Comparison of ENCODE assay signal across 19 mouse cellular contexts in genomic region chr2:108110140-108110539, GRCm38 (mm10).
A peak's percentile ranks its signal among the peaks of the same experiment; 100 is the strongest.
DNase-seq lines count a peak whose midpoint lies in the region; ATAC-seq and TF ChIP-seq lines count a peak whose summit lies in the region.
"Had no signal": no experiment of that assay in that cellular context is flagged by ENCODE, and none has a peak within 500 bp of the region (broad histone marks: within the 10 kb centered on the region; RNA-seq: fewer than 3 reads in every experiment).

No protein-coding gene starts in this region.

- TF ChIP-seq EP300 in stomach, postnatal 0 days (optimal IDR thresholded peaks at IDR 0.05), result no peak

- H3K4me3 ChIP-seq in hindbrain, postnatal 0 days (ENCODE audit: low read length), result no peak overlapping the region
- H3K4me3 ChIP-seq in hindbrain, embryonic 10.5 days, result no peak overlapping the region
- no peak overlapping the region for H3K4me3 ChIP-seq in midbrain, embryonic 14.5 days (replicated peaks; ENCODE audit: low read depth, low read length)
- no peak overlapping the region for H3K4me3 ChIP-seq in midbrain, embryonic 11.5 days (ENCODE audit: low read depth, low read length)
- no peak overlapping the region for H3K4me3 ChIP-seq in stomach, postnatal 0 days (ENCODE audit: low read depth, low read length)
- H3K4me3 ChIP-seq: embryonic facial prominence, embryonic 12.5 days; gastrocnemius, adult 2 months; limb, embryonic 13.5 days; midbrain, embryonic 10.5 days; stomach, embryonic 15.5 days had no signal

- no peaks in the 10 kb centered on the region for H3K27me3 ChIP-seq in hindbrain, postnatal 0 days (ENCODE audit: insufficient read depth, low read length)
- no peaks in the 10 kb centered on the region for H3K27me3 ChIP-seq in hindbrain, embryonic 10.5 days (ENCODE audit: insufficient read depth, poor library complexity, severe bottlenecking)
- H3K27me3 ChIP-seq in midbrain, embryonic 14.5 days (ENCODE audit: control insufficient read depth, insufficient read depth, low read length), result no peaks in the 10 kb centered on the region
- no peaks in the 10 kb centered on the region for H3K27me3 ChIP-seq in midbrain, embryonic 11.5 days (ENCODE audit: control insufficient read depth, insufficient read depth, low read length)
- no peaks in the 10 kb centered on the region for H3K27me3 ChIP-seq in stomach, postnatal 0 days (ENCODE audit: control insufficient read depth, insufficient read depth, low read length)
- H3K27me3 ChIP-seq: embryonic facial prominence, embryonic 12.5 days; limb, embryonic 13.5 days; stomach, embryonic 15.5 days had no signal

- DNase-seq in cerebellum, adult 9-10 months, result peak; percentile 1
- no peak for DNase-seq in cerebellum, adult 9-11 months
- peak; percentile 8 for DNase-seq in hindbrain, postnatal 0 days (ENCODE audit: low spot score)
- no peak for DNase-seq in hindbrain, embryonic 10.5 days (ENCODE audit: low spot score)
- DNase-seq in midbrain, embryonic 14.5 days, result peak; percentile 51
- DNase-seq in midbrain, embryonic 11.5 days (ENCODE audit: low spot score, missing footprints), result no peak
- no peak for DNase-seq in stomach, postnatal 0 days (ENCODE audit: low spot score)
- no peak for DNase-seq in B cell, adult 2 months
- DNase-seq: adrenal gland, postnatal 25 days; cerebellum, adult 11 months; gastrocnemius, adult 2 months; heart, postnatal 36 days; kidney, postnatal 36 days; layer of hippocampus, postnatal 36 days; thymus, postnatal 4 days had no signal

- ATAC-seq in hindbrain, postnatal 0 days, result no peak
- ATAC-seq in midbrain, embryonic 14.5 days (ENCODE audit: low FRiP score, low TSS enrichment), result no peak
- ATAC-seq in midbrain, embryonic 11.5 days (ENCODE audit: low FRiP score), result no peak
- ATAC-seq in stomach, postnatal 0 days (ENCODE audit: low FRiP score, low TSS enrichment), result no peak

- H3K27ac ChIP-seq in hindbrain, postnatal 0 days, result no peak overlapping the region
- H3K27ac ChIP-seq in hindbrain, embryonic 10.5 days, result no peak overlapping the region
- H3K27ac ChIP-seq in midbrain, embryonic 14.5 days (replicated peaks; ENCODE audit: low read depth, low read length), result no peak overlapping the region
- H3K27ac ChIP-seq in midbrain, embryonic 11.5 days (ENCODE audit: low read depth, low read length), result no peak overlapping the region
- H3K27ac ChIP-seq in stomach, postnatal 0 days (replicated peaks), result no peak overlapping the region
- H3K27ac ChIP-seq: embryonic facial prominence, embryonic 12.5 days; gastrocnemius, adult 2 months; limb, embryonic 13.5 days; midbrain, embryonic 10.5 days; stomach, embryonic 15.5 days had no signal

- no peaks in the 10 kb centered on the region for H3K36me3 ChIP-seq in hindbrain, postnatal 0 days (ENCODE audit: insufficient read depth, low read length)
- H3K36me3 ChIP-seq in hindbrain, embryonic 10.5 days, result no peaks in the 10 kb centered on the region
- H3K36me3 ChIP-seq in midbrain, embryonic 14.5 days (ENCODE audit: control insufficient read depth, insufficient read depth, low read length), result no peaks in the 10 kb centered on the region
- H3K36me3 ChIP-seq in midbrain, embryonic 11.5 days (ENCODE audit: control insufficient read depth, insufficient read depth, low read length), result no peaks in the 10 kb centered on the region
- no peaks in the 10 kb centered on the region for H3K36me3 ChIP-seq in stomach, postnatal 0 days (ENCODE audit: control insufficient read depth, insufficient read depth, low read length)
- H3K36me3 ChIP-seq: embryonic facial prominence, embryonic 12.5 days; limb, embryonic 13.5 days; midbrain, embryonic 10.5 days; stomach, embryonic 15.5 days had no signal

- no peak for TF ChIP-seq CTCF in hindbrain, postnatal 0 days (IDR thresholded peaks at IDR 0.05; ENCODE audit: low read depth)
- peak; percentile 55 for TF ChIP-seq CTCF in stomach, postnatal 0 days (IDR thresholded peaks at IDR 0.05; ENCODE audit: low read depth)

- no peak overlapping the region for H3K4me2 ChIP-seq in hindbrain, postnatal 0 days (ENCODE audit: low read depth, low read length)
- H3K4me2 ChIP-seq in midbrain, embryonic 14.5 days (ENCODE audit: low read length), result no peak overlapping the region
- H3K4me2 ChIP-seq in midbrain, embryonic 11.5 days, result no peak overlapping the region
- H3K4me2 ChIP-seq in stomach, postnatal 0 days (replicated peaks; ENCODE audit: low read depth), result no peak overlapping the region
- H3K4me2 ChIP-seq: embryonic facial prominence, embryonic 12.5 days; limb, embryonic 13.5 days; stomach, embryonic 15.5 days had no signal

- H3K9me3 ChIP-seq in hindbrain, postnatal 0 days (ENCODE audit: low read length), result no peaks in the 10 kb centered on the region
- no peaks in the 10 kb centered on the region for H3K9me3 ChIP-seq in hindbrain, embryonic 10.5 days
- H3K9me3 ChIP-seq in midbrain, embryonic 14.5 days (ENCODE audit: control insufficient read depth, low read length), result no peaks in the 10 kb centered on the region
- H3K9me3 ChIP-seq in midbrain, embryonic 11.5 days (ENCODE audit: control insufficient read depth, low read length), result no peaks in the 10 kb centered on the region
- H3K9me3 ChIP-seq in stomach, postnatal 0 days (ENCODE audit: control insufficient read depth, low read length), result no peaks in the 10 kb centered on the region
- H3K9me3 ChIP-seq: embryonic facial prominence, embryonic 12.5 days; limb, embryonic 13.5 days; midbrain, embryonic 10.5 days; stomach, embryonic 15.5 days had no signal

- no peaks in the 10 kb centered on the region for H3K4me1 ChIP-seq in hindbrain, postnatal 0 days (ENCODE audit: insufficient read depth, low read length)
- H3K4me1 ChIP-seq in hindbrain, embryonic 10.5 days (replicated peaks), result no peaks in the 10 kb centered on the region
- H3K4me1 ChIP-seq in midbrain, embryonic 14.5 days (ENCODE audit: control insufficient read depth, insufficient read depth, low read length), result no peaks in the 10 kb centered on the region
- no peaks in the 10 kb centered on the region for H3K4me1 ChIP-seq in midbrain, embryonic 11.5 days (ENCODE audit: control insufficient read depth, insufficient read depth, low read length)
- H3K4me1 ChIP-seq in stomach, postnatal 0 days (replicated peaks; ENCODE audit: control insufficient read depth, insufficient read depth), result no peaks in the 10 kb centered on the region
- H3K4me1 ChIP-seq: embryonic facial prominence, embryonic 12.5 days; limb, embryonic 13.5 days; midbrain, embryonic 10.5 days; stomach, embryonic 15.5 days had no signal

- H3K9ac ChIP-seq in hindbrain, postnatal 0 days (replicated peaks; ENCODE audit: low read length), result no peak overlapping the region
- H3K9ac ChIP-seq in midbrain, embryonic 14.5 days (replicated peaks; ENCODE audit: low read length), result no peak overlapping the region
- H3K9ac ChIP-seq in midbrain, embryonic 11.5 days (ENCODE audit: low read length), result no peak overlapping the region
- H3K9ac ChIP-seq in stomach, postnatal 0 days (ENCODE audit: low read length), result no peak overlapping the region
- H3K9ac ChIP-seq: embryonic facial prominence, embryonic 12.5 days; limb, embryonic 13.5 days; stomach, embryonic 15.5 days had no signal

Comparison
In these comparisons a context has a peak if more than half of its experiments do, and no peak if none do; other contexts are left out.
1. DNase-seq: peak in cerebellum, adult 9-10 months (single experiment), hindbrain, postnatal 0 days (single experiment) and midbrain, embryonic 14.5 days (single experiment); none in cerebellum, adult 9-11 months (single experiment), hindbrain, embryonic 10.5 days (single experiment), midbrain, embryonic 11.5 days (single experiment), stomach, postnatal 0 days (single experiment) and B cell, adult 2 months (0 of 2).